Mouse (Mus musculus): ENCODE data around the gene Gm29666.

- TF ChIP-seq MYOG (IDR thresholded peaks at IDR 0.05; ENCODE audit: control insufficient read depth in 1 of 3, insufficient read depth in 1 of 3, insufficient read length in 2 of 3, low read depth in 2 of 3) = no peak
- TF ChIP-seq MAX (IDR thresholded peaks at IDR 0.05; ENCODE audit: low read depth) = no peak
- TF ChIP-seq CEBPB (IDR thresholded peaks at IDR 0.05; ENCODE audit: insufficient read depth, poor library complexity, severe bottlenecking) = no peak
- TF ChIP-seq POLR2A (IDR thresholded peaks at IDR 0.05; ENCODE audit: insufficient read length, low read depth) = no peak
Observed at GRCm38 (mm10) chr15:84962518-84962917, 42.7 kb upstream of the Gm29666 start.

Data from myocyte (in vitro differentiated cells).